Mouse (Mus musculus) lung, postnatal 36 days (tissue): ENCODE measurements around the gene Tnni1.

ENCODE experiments used
- DNase-seq: peaks from one replicate; pipeline ENCODE4 v3.0.0; 2022; ENCODE audit warnings: mixed read lengths

Tnni1 gene

GRCm38 (mm10) chr1:135811016-135811646 lies 31.9 kb downstream of the Tnni1 start:
- peak; percentile 94 for DNase-seq

DNA sequence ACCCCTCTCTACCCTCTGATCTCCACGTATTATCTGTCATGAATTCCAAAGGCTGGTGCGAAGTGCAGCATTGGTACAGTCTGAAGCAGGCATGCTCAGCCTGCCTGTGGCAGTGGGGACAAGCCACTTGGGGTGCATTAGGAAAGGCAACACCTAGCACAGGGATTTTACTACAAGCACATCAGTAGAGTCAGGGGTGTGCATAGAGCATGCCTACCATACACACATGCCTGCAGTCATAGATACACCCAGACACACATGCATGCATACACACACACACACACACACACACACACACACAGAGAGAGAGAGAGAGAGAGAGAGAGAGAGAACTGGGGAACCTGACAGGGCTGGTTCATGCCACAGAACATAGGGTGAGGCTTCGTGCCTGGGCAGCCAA lies 33.0 kb downstream of the Tnni1 start:
- no peak for DNase-seq

GRCm38 (mm10) chr1:135812618-135813017 lies 33.4 kb downstream of the Tnni1 start:
- no peak for DNase-seq

DNA sequence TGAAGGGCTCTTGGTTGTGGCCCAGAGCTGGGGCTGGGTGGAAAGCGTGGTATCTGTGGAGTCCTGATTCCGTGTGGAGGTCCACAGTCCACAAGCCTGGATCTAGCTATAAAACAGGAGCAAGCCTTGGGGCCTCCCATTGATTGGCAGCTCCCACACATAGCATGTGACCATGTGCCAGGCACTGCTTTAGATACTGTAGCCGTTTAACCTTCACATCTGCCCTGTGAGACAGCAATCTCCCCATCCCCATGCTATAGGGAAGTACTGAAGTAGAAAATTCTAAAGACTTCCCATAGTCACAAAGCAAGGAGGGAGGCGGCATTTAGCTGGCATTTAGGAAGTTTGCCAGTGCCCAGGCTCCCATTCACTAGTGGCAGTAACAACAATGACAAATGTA lies 33.8 kb downstream of the Tnni1 start:
- DNase-seq, result no peak

GRCm38 (mm10) chr1:135813687-135814395 lies 34.6 kb downstream of the Tnni1 start:
- no peak for DNase-seq

DNA sequence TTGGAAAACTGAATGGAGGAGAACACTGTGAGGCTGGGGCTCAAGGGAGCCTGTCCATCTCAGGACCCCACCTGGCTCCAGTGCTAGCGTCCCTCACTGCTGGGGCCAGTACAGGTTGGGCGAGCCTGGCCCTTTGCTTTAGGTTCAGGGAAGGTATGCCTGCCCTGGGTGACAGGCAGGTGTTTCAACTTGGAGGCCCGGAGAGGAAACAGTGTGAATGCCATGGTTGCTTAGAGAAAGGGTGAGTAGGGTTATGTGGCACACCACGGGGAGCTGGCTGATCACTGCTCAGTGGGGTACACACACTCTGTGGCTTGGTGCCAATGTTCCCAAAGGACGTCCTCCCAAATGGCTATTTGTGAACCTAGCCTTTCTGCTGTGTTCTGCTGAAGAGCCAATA lies 35.3 kb downstream of the Tnni1 start:
- DNase-seq, result no peak

DNA sequence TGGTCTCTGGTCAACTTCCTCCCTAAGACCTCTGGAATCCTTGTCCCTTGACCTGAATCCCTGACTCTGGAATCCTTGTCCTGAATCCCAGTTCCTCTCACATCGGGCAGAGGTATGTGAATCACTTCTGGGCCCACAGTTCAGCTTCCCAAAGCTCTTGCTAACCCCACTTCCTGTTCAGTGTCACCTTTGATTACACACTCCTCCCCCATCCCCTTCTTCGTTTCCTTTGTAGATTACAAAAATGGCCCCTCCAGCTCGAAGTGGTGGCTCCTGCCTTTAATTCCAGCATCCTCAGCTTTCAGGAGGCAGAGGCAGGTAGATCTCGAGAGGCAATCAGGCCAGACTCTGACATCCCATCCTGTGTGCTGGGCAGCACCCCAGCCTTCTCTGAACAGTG lies 38.4 kb downstream of the Tnni1 start:
- DNase-seq, result no peak

GRCm38 (mm10) chr1:135818481-135819086 lies 39.4 kb downstream of the Tnni1 start, which contains the start of gene Lad1:
TSS of gene Lad1 (plus strand) at chr1:135818598.
- DNase-seq, result peak; percentile 66

DNA sequence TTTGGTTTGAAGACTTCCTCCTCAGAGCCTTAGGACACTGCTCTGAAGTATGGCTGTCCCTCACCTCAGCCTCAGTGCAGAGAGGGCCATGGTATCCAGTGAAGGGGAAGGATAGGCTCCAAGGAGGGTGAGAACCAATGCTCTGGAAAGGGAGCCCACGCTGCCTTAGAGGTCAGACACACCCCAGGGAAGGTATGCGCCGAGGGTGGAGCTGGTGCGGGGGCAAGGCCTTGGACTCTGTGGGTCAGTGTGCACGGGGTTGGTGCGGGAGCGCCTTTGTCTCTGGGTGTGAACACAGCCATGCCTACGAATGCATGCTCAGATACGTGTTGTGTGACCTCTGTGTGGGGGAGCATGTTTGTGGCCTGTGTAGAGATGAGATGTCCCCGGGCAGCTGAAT lies 40.8 kb downstream of the Tnni1 start:
- no peak for DNase-seq

DNA sequence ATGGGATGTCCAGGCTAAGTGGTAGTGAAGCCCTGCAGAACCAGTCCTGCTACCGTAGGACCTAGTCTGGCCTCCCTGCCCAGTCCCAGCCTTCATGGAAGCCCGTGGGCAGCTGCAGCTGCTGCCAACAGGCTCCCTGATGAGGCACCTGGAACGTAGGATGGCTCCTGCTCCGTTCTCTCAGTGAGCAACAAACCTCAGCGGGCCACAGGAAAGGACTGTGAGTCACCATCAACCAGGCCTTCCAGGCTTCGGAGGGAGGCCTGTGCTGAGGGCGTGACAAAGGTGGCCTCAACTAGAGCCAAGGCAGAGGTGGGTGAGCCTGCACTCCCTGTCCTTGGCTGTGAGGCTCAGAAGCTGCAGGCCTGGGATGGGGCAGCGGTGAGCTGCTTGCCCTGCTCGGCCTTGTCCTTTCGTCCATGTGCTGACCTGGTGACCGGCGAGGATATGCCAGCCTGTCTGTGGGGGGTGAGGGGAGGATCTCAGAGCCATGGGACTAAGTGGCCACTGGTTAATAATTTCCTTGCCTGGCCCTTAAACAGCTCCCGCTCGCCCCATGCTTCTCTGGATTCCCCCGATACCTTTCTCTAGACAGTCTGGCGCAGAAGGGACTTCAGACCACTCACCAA lies 41.6 kb downstream of the Tnni1 start:
- no peak for DNase-seq

DNA sequence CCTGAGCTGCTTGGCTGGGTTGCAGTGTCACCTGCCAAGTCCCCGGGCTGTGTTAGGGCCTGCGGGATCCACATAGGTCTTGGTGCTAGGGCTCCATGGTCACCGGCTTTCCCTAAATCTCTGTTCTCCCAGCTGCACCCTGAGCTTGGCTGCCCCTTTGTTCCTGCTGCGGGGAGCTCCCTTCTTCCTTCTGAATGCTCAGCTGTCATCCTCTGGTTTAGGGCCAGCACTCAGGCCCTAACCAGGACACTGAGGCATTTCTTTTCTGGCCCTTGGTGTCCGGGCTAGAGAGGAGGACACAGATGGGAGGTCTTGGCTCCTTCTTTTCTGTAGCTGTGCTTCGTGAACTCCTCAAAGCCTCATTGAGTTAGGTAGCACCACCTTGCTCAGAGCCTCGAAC lies 42.5 kb downstream of the Tnni1 start:
- no peak for DNase-seq

DNA sequence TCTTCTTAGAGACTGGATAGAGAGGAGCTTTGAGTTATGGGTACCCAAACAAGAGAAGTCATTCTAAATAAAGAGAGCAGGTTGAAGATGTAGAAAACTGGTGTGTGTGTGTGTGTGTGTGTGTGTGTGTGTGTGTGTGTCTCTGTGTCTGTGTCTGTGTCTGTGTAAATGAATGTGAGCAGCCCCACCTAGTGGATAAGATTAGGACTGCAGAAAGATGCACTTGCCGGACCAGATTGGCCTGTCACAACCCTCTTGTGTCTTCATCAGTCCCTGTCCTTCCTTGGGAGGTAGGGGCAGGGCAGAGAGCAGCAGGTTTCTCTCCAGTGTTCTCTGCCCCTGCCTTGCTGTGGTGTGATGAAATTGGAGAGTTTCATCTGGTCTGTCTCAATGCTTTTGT lies 49.7 kb downstream of the Tnni1 start:
- peak; percentile 76 for DNase-seq

DNA sequence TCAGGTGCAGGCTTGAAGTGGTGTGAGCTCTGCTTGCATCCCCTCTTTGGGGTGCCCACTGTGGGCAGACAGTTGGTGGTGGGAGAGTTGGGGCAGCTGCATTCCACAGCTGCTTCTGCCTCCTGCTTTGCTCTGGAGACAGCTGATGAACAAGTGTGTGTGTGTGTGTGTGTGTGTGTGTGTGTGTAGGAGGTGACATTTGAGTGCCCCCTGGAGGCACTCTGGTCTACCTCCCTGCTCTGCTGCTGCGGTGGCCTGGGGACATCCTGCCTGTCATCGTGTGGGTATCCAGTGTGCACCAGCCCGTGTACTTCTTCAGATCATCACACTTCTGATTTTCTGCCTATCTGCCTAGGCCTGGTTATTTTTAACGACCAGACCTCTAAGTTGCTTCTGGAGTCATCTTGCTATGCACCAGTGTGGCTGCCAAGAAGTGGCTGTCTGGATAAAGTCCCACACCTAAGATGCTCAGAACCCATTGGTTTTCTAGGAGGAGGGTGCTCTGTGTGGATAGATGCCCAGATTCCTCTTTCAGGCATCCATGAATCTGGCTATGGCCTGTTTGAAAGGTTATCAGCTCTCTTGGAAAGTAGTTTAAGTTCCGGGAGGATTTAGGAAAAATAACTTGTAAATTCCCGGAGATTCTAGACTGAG lies 55.1 kb downstream of the Tnni1 start:
- no peak for DNase-seq

- no peak for DNase-seq
These were observed 55.7 kb downstream of the Tnni1 start for GRCm38 (mm10) chr1:135834983-135835382.

DNA sequence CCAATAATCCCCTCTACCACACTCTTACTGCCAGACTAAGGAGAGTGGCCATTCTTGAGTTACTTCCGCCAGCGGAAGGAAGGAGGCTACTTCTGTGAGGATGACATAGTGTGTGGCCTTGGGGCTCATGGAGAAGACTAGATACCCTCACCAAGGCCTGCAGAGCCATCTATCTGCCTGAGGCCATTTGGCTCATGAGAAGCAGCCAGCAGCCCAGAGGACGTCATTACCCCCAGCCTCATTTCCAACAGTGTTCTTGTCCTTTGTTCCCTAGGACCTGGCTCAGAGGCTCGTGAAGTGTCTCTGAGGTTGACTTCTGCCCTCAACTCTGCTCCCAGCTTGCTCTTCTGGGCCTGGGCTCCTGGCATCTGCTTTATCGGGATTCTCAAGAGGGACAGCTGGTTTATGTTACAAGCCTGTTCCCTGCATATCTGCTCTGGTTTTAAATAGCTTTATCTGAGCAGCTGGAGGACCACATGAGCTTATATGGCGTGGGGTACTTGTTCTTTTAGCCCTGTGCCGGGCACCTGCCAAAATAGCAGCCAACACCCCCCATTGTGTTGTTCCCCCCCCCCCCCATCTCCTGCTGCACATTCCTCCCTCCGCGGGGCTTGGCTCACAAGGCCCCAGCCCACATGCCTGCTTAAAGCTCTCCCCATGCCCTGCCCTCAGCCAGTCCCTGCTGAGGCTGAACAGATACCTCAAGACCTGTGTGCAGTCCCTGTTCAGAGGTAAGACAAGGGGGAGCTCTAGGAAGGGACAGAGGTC lies 56.7 kb downstream of the Tnni1 start, which contains the start of gene Tnnt2:
Gene Tnnt2 (plus strand): TSS at position 639 of the 768 bp plus-strand sequence.
- DNase-seq, result no peak

GRCm38 (mm10) chr1:135838626-135839025 lies 59.4 kb downstream of the Tnni1 start:
- no peak for DNase-seq

DNA sequence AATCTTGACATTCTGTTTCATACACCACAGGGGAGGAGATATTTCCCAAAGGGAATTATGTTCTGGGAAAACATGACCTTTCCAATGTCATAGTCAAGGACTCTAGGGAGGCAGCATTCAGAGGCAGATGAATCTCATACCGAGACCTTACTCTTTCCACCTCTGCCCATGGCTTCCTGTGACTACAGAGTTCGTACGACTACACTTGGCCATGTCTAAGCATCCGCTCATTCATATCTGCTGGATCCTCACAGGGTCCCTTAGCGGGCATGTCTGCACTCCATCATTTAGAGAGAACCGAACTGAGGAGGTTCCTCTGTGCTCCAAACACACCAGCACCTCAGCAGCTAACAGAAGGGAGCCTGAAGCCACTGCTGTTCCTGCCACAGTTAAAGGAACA lies 59.8 kb downstream of the Tnni1 start:
- DNase-seq, result no peak

DNA sequence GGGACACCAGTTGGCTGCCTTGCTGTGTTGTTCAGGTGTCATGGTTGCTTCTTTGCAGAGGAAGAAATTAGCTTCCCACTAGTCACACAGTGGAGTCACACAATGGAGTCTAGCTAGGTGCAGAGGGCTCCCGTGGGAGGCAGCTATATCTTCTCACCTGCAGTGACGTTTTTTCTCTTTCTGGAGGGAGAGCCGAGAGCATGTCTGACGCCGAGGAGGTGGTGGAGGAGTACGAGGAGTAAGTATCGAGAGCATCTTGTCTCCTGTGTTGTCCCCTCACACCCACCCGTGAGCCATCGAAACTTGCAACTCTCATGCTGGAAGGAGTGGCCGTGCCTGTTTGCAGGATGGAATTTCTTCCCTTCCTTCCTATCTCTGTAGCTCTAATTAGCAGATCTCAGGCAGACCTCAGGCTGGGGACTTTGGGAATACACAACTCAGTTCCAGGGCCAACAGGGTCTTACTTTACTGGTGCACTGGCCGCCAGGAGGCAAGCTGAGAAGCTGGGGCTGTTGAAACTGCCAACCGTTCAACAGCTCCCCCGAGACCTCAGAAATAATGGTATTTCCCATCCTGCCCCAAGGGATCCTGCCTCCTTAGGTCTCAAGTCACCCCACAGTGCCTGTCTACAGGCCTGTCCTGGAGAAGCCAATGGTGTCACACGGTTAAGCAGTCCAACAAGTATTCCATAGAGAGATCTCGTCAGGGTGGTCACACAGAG lies 61.6 kb downstream of the Tnni1 start:
- DNase-seq, result no peak

DNA sequence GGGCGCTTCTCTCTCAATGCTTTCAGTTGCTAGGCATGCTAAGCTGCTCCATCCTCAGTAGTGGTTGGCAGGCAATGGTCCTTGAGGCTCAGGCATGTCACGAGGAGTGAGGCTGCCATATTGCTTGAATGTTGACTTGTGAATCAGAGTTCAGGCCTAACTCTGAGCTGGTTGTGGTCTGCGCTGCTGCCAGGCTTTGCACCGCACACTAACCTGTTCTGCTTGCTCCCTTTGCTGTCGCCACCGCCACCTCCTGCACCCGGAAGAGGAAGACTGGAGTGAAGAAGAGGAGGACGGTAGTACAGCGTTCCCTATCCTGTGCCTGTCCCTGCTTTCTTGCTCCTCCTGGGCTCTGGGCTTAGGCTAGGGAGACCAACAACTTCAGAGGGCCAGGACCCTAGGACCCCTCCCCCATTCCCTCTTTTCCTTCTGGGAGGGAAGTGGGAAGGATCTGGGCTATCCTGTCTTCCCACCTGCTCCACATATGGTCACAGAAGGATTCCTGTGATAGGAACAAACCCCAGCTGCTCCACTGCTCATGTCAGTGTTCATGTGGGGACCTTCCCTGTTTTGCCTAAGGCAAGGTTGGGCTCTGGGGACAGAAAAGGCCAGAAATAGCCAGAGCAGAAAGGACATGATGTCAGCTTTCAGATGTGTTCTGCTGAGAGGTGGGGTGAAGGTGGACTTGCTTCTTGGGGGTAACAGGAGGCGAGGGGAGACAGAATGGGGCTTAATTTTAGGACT lies 64.5 kb downstream of the Tnni1 start:
- no peak for DNase-seq

DNA sequence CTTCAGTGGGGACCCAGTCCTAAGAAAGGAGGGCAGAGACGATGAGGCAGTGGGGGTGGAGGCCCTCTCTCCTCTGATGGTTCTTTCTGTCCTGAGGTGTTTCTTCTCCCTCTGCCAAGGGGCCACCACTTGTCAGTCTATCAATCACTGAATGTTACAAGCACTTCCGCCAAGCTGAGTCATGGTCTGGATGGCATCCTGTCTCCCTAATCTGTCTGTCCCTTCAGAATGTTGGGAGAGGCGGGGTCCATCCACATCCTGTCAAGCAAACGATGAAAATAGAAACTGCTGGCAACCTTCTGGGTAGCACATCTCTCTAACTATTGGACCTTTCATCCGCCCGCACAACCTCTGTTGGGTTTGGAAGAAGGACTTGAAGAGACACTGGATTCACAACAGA lies 65.2 kb downstream of the Tnni1 start:
- DNase-seq, result peak; percentile 74

- no peak for DNase-seq
These were observed 67.4 kb downstream of the Tnni1 start for GRCm38 (mm10) chr1:135846632-135847031.
